ENCODE assay signal across 21 mouse cellular contexts in genomic region chr7:19955861-19956260, GRCm38 (mm10). TPM values are rescaled to one million over a fixed set of nuclear protein-coding genes. Genes with fewer than 3 reads are reported as not detected.
DNase-seq lines count a peak whose midpoint lies in the region.
"Had no signal": no experiment of that assay in that cellular context is flagged by ENCODE, and none has a peak within 500 bp of the region (broad histone marks: within the 10 kb centered on the region; RNA-seq: fewer than 3 reads in every experiment).

No protein-coding gene starts in this region.

- peak; percentile 25 for DNase-seq in lung, postnatal 36 days
- no peak for DNase-seq in lung, adult 18-20 months
- DNase-seq in thymus, postnatal 14 days, result peak; percentile 40
- no peak for DNase-seq in thymus, adult 18-20 months
- peak; percentile 46 for DNase-seq in gonadal fat pad, adult 2 months (ENCODE audit: low read depth)
- no peak for DNase-seq in adrenal gland, postnatal 10 days
- no peak for DNase-seq in urinary bladder, postnatal 25 days (ENCODE audit: low spot score)

RNA-seq across cellular contexts. Expression of gene Igsf23, which starts 5.3 kb away (rescaled TPM):
- polyA plus RNA-seq in gonadal fat pad, adult 2 months (2012; rRNA removed), result 0.20 and 0.37 TPM in 2 replicates
- total RNA-seq in adrenal gland, postnatal 10 days (2021), result under 1 TPM; 0.27 TPM
- total RNA-seq: adrenal gland, adult 8-10 months; gastrocnemius, adult 2 months; gastrocnemius, postnatal 25 days had no signal
- polyA plus RNA-seq: brain, embryonic 14.5 days; embryonic facial prominence, embryonic 13.5 days; forebrain, embryonic 13.5 days; hindbrain, embryonic 16.5 days had no signal

RNA-seq across cellular contexts. Expression of gene Ceacam20, which starts 9.4 kb away (rescaled TPM):
- 0.09 and 0.15 TPM in 2 replicates for polyA plus RNA-seq in gonadal fat pad, adult 2 months (2012; rRNA removed)
- total RNA-seq in adrenal gland, postnatal 10 days (2021), result not detected
- total RNA-seq: adrenal gland, adult 8-10 months; adrenal gland, postnatal 4 days; gastrocnemius, adult 2 months; gastrocnemius, postnatal 25 days; heart, adult 18-20 months; heart, postnatal 10 days; heart, postnatal 4 days had no signal
- polyA plus RNA-seq: brain, embryonic 14.5 days; embryonic facial prominence, embryonic 13.5 days; forebrain, embryonic 13.5 days; heart, embryonic 10.5 days; heart, embryonic 14.5 days; hindbrain, embryonic 12.5 days; hindbrain, embryonic 16.5 days had no signal

RNA-seq across cellular contexts. Expression of gene Pvr, which starts 34.9 kb away (rescaled TPM):
- polyA plus RNA-seq in gonadal fat pad, adult 2 months (2012; rRNA removed), result 17.0 and 21.0 TPM in 2 replicates
- total RNA-seq in adrenal gland, postnatal 10 days (2021), result 10 to 100 TPM; 20.9 to 24.9 TPM

RNA-seq across cellular contexts. Expression of gene Nlrp9b, which starts 35.4 kb away (rescaled TPM):
- polyA plus RNA-seq in gonadal fat pad, adult 2 months (2012; rRNA removed), result 1.6 and 2.2 TPM in 2 replicates
- total RNA-seq in adrenal gland, postnatal 10 days (2021), result not detected
- total RNA-seq: adrenal gland, adult 8-10 months; adrenal gland, postnatal 4 days; gastrocnemius, adult 2 months; gastrocnemius, postnatal 25 days; heart, adult 18-20 months; heart, postnatal 10 days; heart, postnatal 4 days had no signal
- polyA plus RNA-seq: brain, embryonic 14.5 days; embryonic facial prominence, embryonic 13.5 days; forebrain, embryonic 13.5 days; heart, embryonic 10.5 days; heart, embryonic 14.5 days; hindbrain, embryonic 12.5 days; hindbrain, embryonic 16.5 days had no signal

Comparison
In these comparisons a context has a peak if more than half of its experiments do, and no peak if none do; other contexts are left out.
1. DNase-seq: peak in lung, postnatal 36 days (single experiment), thymus, postnatal 14 days (single experiment) and gonadal fat pad, adult 2 months (single experiment); none in lung, adult 18-20 months (0 of 2), thymus, adult 18-20 months (0 of 2), adrenal gland, postnatal 10 days (single experiment) and urinary bladder, postnatal 25 days (single experiment).